Mouse (Mus musculus) embryonic facial prominence, embryonic 11.5 days (tissue): ENCODE results near the gene Atg9b. TPM values are rescaled to one million over a fixed set of nuclear protein-coding genes. Genes with fewer than 3 reads are reported as not detected.
"Not testable (repeated sequence)": the region's sequence is repeated elsewhere in the genome, so short reads cannot be mapped to it uniquely, and the experiment has no call there.

ENCODE experiments used
- ATAC-seq: fragments of 200-750 bp; cut with Nextera tagmentation; replicated peaks from 2 replicates; pipeline ENCODE4 v1.8.0; 2017; ENCODE audit warnings: low read depth; ENCODE audit not compliant: insufficient number of reproducible peaks, low FRiP score, low TSS enrichment
- DNase-seq: peaks from one replicate; pipeline ENCODE4 v3.0.0-alpha.2; 2015; ENCODE audit warnings: low spot score
- H3K27ac ChIP-seq: fragments of 300-500 bp; sonication (generic); replicated peaks from 2 replicates; pipeline ENCODE4 v1.5.1; 2014; ENCODE audit warnings: mild to moderate bottlenecking, low read depth, low read length, control low read depth
- H3K27me3 ChIP-seq: fragments of 300-500 bp; sonication (generic); 2 replicates; pipeline ENCODE4 v1.6.1; 2014; ENCODE audit warnings: mild to moderate bottlenecking, low read length, moderate library complexity, mixed read lengths; ENCODE audit not compliant: control insufficient read depth, insufficient read depth
- H3K36me3 ChIP-seq: fragments of 300-500 bp; sonication (generic); replicated peaks from 2 replicates; pipeline ENCODE4 v1.6.1; 2014; ENCODE audit warnings: low read depth, mild to moderate bottlenecking, low read length, moderate library complexity, mixed read lengths; ENCODE audit not compliant: control insufficient read depth, insufficient read depth
- H3K4me1 ChIP-seq: fragments of 300-500 bp; sonication (generic); 2 replicates; pipeline ENCODE4 v1.6.1; 2014; ENCODE audit warnings: low read length, mixed read lengths; ENCODE audit not compliant: control insufficient read depth, insufficient read depth
- H3K4me2 ChIP-seq: fragments of 300-500 bp; sonication (generic); 2 replicates; pipeline ENCODE4 v1.6.1; 2014; ENCODE audit warnings: low read depth, mild to moderate bottlenecking, control low read depth, low read length, moderate library complexity
- H3K4me3 ChIP-seq: fragments of 300-500 bp; sonication (generic); 2 replicates; pipeline ENCODE4 v1.5.1; 2014; ENCODE audit warnings: low read depth, low read length, control low read depth
- H3K9ac ChIP-seq: fragments of 300-500 bp; sonication (generic); replicated peaks from 2 replicates; pipeline ENCODE4 v1.6.1; 2014; ENCODE audit warnings: mild to moderate bottlenecking, control low read depth, low read length
- H3K9me3 ChIP-seq: fragments of 300-500 bp; sonication (generic); replicated peaks from 2 replicates; pipeline ENCODE4 v1.6.1; 2016; ENCODE audit warnings: mild to moderate bottlenecking, low read length, inconsistent platforms, mixed read lengths; ENCODE audit not compliant: control insufficient read depth
- WGBS: fragments of 180-500 bp; shearing (Covaris S2); extraction: QIAGEN DNeasy Blood & Tissue Kit; methylation state at CpG from one replicate; pipeline ENCODE4 v1.1.7; 2014; 5-methylcytosine and 5-hydroxymethylcytosine counted together
- polyA plus RNA-seq: library from polyadenylated mRNA; unstranded; fragments of >200 nt; fragmentation: Nextera tagmentation; extraction: Ambion mirVana; gene quantifications from 2 replicates; pipeline ENCODE4 v1.2.1, GENCODE M21; 2014

Gene Atg9b
- polyA plus RNA-seq, 1 experiment from 2014 or later, result 0.21 TPM

DNA sequence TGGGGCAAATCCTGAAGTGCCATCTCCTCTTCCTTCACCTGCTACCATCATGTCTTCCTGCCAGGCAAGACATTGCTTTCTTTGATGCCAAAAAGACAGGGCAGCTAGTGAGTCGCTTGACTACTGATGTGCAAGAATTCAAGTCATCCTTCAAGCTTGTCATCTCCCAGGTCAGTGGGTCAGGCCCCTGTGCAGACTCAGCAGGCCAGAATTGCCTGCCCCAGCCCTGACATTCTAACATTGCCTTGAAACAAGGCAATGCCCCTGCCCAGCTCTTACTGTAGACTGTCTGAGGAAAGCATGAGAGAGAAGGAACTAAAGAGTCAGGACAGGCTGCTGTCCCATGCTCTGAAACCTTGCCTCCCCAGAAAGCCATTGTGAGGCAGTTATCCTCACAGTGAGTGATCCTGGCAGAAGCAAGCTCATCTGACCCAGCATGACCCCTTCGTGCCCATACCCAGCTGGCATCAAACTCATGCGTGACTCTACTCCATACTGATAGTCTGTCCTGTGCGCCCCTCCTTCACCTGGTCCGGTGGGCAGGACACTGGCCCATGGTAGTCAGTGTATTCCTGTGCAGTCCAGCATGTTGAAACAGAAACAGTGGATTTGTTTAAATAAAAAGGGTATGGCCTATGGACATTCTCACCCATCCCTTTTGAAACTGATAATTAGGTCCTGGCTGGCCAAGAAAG lies 9.1 kb upstream of the Atg9b start:
- WGBS, result 95% methylated on average over 5 of the region's 5 CpGs
- H3K9me3 ChIP-seq, result no peaks in the 10 kb centered on the region
- H3K27me3 ChIP-seq, result no peaks in the 10 kb centered on the region
- H3K4me1 ChIP-seq, result no peaks in the 10 kb centered on the region; the same call in 1 of the 2 replicates
- no peaks in the 10 kb centered on the region for H3K36me3 ChIP-seq
- no peak for DNase-seq
- H3K27ac ChIP-seq, result no peak overlapping the region
- no peak for ATAC-seq
- no peak overlapping the region for H3K4me3 ChIP-seq
- no peak overlapping the region for H3K4me2 ChIP-seq
- no peak overlapping the region for H3K9ac ChIP-seq

- Histone ChIP-seq H3K27ac (no peak overlapping the region), H3K27me3 (no peaks in the 10 kb centered on the region), H3K9me3 (no peaks in the 10 kb centered on the region), H3K36me3 (no peaks in the 10 kb centered on the region), H3K9ac (no peak overlapping the region), H3K4me2 (no peak overlapping the region), H3K4me1 (no peaks in the 10 kb centered on the region; the same call in 1 of the 2 replicates), H3K4me3 (no peak overlapping the region)
- DNase-seq (no peak), ATAC-seq (0 out of 2 replicates have a peak, but pooled peaks have one; percentile 16)
- WGBS, result 83% methylated on average over 11 of the region's 11 CpGs
Observed at GRCm38 (mm10) chr5:24400362-24400761, 8.4 kb upstream of the Atg9b start.

- Histone ChIP-seq H3K4me3 (no peak overlapping the region), H3K9ac (no peak overlapping the region), H3K4me2 (no peak overlapping the region), H3K27ac (no peak overlapping the region), H3K27me3 (no peaks in the 10 kb centered on the region), H3K4me1 (no peaks in the 10 kb centered on the region; the same call in 1 of the 2 replicates), H3K9me3 (no peaks in the 10 kb centered on the region), H3K36me3 (no peaks in the 10 kb centered on the region)
- DNase-seq, result no peak
- 80% methylated on average over 10 of the region's 10 CpGs for WGBS
- 0 out of 2 replicates have a peak, but pooled peaks have one; percentile 11 for ATAC-seq
Observed at GRCm38 (mm10) chr5:24399686-24400085, 7.7 kb upstream of the Atg9b start.

DNA sequence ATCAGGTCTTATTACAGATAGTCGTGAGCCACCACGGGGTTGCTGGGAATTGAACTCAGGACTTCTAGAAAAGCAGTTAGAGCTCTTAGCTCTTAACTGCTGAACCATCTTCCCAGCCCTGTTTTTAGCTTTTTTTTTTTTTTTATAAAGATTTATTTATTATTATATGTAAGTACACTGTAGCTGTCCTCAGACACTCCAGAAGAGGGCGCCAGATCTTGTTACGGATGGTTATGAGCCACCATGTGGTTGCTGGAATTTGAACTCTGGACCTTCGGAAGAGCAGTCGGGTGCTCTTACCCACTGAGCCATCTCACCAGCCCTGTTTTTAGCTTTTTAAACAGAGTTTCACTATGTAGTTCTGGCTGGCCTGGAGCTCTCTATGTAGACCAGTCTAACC lies 4.3 kb upstream of the Atg9b start:
- H3K9ac ChIP-seq, H3K27ac ChIP-seq, H3K36me3 ChIP-seq, H3K4me3 ChIP-seq, H3K27me3 ChIP-seq, DNase-seq, ATAC-seq, H3K4me2 ChIP-seq, H3K4me1 ChIP-seq, H3K9me3 ChIP-seq: not testable (repeated sequence)
- WGBS, result 89% methylated on average over 6 of the region's 6 CpGs

- ATAC-seq, result peak; percentile 94
- 1% methylated on average over 36 of the region's 36 CpGs for WGBS
- H3K4me2 ChIP-seq, result peak overlapping the region; percentile 50
- H3K27ac ChIP-seq, result no peak overlapping the region
- H3K36me3 ChIP-seq, result no peaks in the 10 kb centered on the region
- H3K9ac ChIP-seq, result peak overlapping the region; percentile 59
- H3K4me1 ChIP-seq, result no peaks in the 10 kb centered on the region
- H3K27me3 ChIP-seq, result no peaks in the 10 kb centered on the region
- no peaks in the 10 kb centered on the region for H3K9me3 ChIP-seq
- peak; percentile 94 for DNase-seq
- peak overlapping the region; percentile 49 for H3K4me3 ChIP-seq
Observed at GRCm38 (mm10) chr5:24394165-24394894, 2.4 kb upstream of the Atg9b start.

- Histone ChIP-seq H3K27me3 (no peaks in the 10 kb centered on the region), H3K36me3 (no peaks in the 10 kb centered on the region), H3K27ac (no peak within 1 kb of the TSS), H3K9ac (peak within 1 kb of the TSS; percentile 59), H3K4me3 (peak within 1 kb of the TSS; percentile 49), H3K4me1 (no peaks in the 10 kb centered on the region), H3K4me2 (peak within 1 kb of the TSS; percentile 50), H3K9me3 (no peaks in the 10 kb centered on the region)
- WGBS, result 20% methylated on average over 7 of the region's 7 CpGs
- peak; percentile 87 for DNase-seq
- no peak for ATAC-seq
Observed at GRCm38 (mm10) chr5:24393392-24393997, 1.6 kb upstream of the Atg9b start, which contains the start of gene Abcb8. Gene Abcb8, plus strand, starts transcription at chr5:24393663.

DNA sequence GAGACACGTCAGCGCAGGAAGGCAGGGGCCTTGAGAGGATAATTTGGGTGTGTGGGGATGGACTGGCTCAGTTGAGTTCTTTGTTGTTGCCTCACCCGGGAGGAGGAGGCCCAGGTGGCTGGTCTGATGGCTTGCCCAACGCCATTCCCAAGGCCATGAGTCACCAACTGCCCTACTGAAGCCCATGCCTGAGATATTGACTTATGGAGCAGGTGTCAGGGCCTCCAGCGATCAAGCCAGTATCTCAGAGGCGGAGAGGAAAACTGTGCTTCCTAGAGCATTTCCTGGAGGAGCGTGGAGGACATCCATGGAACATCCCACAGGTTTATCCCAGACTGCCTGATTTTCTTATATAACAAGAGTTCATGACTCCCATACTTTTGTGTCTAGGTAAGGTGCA lies 781 bp upstream of the Atg9b start:
- WGBS, result 75% methylated on average over 7 of the region's 7 CpGs

DNA sequence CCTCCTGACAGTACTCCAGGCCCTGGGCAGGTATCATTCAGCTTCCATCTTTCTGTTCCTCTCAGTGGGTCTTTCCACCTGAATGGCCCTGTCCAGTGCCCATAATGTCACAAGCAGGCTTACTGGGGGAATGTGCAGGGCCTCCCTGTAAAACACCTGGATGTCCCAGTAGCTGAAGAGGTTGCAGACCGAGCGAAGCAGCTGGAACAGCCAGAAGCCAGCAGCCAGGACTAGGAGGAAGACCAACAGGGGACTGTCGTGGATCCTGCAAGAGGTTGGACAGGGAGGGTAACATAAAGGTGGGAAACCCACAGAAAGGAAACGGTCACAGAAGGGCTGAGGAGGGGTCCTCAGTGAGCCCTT lies 2.3 kb downstream of the Atg9b start:
- no peak overlapping the region for H3K4me2 ChIP-seq
- no peaks in the 10 kb centered on the region for H3K9me3 ChIP-seq
- H3K27ac ChIP-seq, result no peak overlapping the region
- DNase-seq (no peak), ATAC-seq (no peak)
- WGBS, result 72% methylated on average over 4 of the region's 4 CpGs
- H3K4me3 ChIP-seq, result no peak overlapping the region
- H3K4me1 ChIP-seq, result peaks cover 3% of the 10 kb centered on the region; the same call in 1 of the 2 replicates
- H3K27me3 ChIP-seq, result peaks cover 14% of the 10 kb centered on the region
- no peaks in the 10 kb centered on the region for H3K36me3 ChIP-seq
- H3K9ac ChIP-seq, result no peak overlapping the region

More for the DNA sequence above, 781 bp upstream of the Atg9b start:
- Histone ChIP-seq H3K4me3 (no peak overlapping the region), H3K4me2 (no peak overlapping the region), H3K27ac (no peak overlapping the region), H3K36me3 (no peaks in the 10 kb centered on the region), H3K4me1 (peaks cover 3% of the 10 kb centered on the region; the same call in 1 of the 2 replicates), H3K9me3 (no peaks in the 10 kb centered on the region), H3K9ac (no peak overlapping the region), H3K27me3 (peaks cover 6% of the 10 kb centered on the region)
- DNase-seq, result no peak
- no peak for ATAC-seq
